Mouse (Mus musculus) right cerebral cortex, postnatal 14 days (tissue): ENCODE data around the gene Adamtsl3.

Source experiments
- DNase-seq: peaks from one replicate; pipeline ENCODE4 v3.0.0; 2022

The Adamtsl3 gene

DNA sequence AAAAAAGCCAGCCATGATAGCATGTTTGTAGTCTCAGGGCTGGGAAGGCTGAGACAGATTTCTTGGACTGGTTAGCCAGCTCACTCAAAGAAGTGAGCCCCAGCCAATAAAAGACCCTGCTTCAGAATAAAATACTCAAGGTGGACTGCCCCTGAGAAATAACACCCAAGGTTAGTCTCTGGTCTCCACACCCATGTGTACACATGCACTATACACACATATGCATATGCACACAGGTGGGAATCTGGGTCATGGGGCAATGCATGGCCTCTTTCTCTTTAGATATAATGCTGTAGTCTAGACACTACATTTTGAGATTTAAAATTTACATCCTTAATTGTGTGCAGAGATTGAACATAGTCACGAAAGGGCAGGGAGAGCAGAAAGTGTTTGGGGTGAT is 88.8 kb downstream of the Adamtsl3 start:
- DNase-seq: no peak

GRCm38 (mm10) chr7:82425374-82425773 is 89.9 kb downstream of the Adamtsl3 start:
- no peak for DNase-seq

DNA sequence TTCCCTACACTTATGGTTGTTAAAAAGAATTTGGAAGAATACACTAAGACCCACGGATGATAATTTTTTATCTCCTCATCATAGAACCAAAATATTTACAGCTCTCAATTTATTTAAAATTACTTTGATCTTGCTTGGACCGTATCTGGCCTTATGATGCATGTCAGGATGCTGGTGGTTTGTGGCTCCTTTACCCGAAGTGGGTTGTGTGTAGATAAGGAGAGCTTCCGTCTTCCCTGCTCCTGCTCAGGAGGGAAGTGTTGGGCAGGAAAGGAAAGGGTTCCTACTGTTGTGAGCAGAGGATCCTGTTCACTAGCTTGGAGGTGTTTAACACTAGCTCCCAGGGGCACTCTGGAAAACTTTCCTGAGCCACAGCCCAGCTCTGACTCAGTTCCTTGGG is 94.0 kb downstream of the Adamtsl3 start:
- no peak for DNase-seq

DNA sequence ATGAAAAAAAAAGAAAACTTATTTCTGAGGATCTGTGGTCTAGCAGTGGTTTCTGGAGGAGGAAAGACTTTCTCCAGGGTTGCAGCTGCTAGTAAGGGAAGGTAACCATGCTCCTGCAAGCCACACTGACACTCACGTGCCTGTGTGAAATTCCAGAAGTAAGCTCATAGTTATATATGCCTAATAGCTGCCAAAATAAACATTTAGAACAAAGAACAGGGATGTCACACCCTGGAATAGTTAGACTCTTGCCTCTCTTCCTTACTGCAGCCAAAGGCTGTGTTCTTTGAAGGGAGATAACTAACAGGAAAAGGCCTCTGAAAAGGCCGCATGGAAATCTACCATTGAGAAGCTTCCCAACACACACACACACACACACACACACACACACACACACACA is 96.1 kb downstream of the Adamtsl3 start:
- DNase-seq: no peak

GRCm38 (mm10) chr7:82433226-82433625 is 97.7 kb downstream of the Adamtsl3 start:
- no peak for DNase-seq

DNA sequence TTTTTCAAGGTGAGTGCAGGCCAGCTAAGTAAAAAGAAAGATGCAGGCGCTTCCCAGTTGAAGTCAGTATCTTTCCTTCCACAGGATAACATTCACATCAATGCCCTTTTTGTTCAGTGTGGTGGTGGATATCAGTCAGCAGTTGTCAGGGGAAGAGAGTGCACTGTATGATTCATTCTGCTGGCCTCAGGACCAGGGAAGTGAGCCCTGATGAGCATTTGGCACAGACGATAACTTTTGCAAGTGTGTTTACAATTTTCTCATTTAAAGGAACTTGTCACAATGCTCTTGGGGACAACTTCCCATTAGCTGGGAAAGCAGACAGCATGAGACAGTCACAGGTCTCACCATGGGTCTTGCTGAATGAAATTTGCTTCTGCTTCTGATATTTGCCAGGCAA is 122.9 kb downstream of the Adamtsl3 start:
- DNase-seq: no peak

GRCm38 (mm10) chr7:82462921-82463523 is 127.5 kb downstream of the Adamtsl3 start:
- DNase-seq: no peak

- no peak for DNase-seq
These were observed 128.9 kb downstream of the Adamtsl3 start for GRCm38 (mm10) chr7:82464364-82464763.

- DNase-seq: no peak
These were observed 129.9 kb downstream of the Adamtsl3 start for GRCm38 (mm10) chr7:82465437-82465836.

DNA sequence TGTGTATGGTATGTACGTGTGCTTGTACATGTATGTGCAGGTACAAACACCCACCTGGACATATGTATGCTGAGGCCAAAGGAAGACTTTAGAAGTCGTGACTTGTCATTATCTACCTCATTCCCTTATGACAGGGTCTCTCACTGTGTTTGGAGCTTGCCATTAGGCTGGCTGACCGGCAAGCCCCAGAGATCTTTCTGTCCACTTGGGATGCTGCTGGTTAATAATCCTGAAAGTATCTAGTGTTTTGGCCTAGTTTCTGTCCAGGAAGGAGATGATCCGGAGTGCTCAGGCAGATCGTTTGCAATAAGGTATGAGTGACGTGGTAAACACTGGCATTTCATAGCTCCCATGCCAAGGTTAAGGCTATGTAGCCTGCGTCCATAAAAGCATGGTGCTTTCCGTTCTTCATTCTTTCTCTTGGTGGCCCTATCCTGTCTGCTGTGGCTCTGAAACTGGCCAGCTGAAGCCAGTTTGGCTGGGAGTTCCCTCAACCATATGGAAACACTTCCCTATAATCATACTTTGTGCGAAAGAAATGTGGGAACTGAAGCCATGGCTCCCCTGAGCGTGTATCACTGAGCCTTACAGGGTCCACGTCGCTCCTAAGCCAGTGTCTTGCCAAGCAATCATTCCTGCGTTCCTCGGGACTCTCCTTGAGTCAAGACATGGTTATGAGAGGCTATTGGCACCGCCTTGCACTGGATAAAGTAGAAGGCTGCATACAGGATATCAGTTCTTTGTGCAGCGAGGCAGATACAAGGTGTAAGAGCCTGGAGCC is 141.1 kb downstream of the Adamtsl3 start:
- DNase-seq: no peak

DNA sequence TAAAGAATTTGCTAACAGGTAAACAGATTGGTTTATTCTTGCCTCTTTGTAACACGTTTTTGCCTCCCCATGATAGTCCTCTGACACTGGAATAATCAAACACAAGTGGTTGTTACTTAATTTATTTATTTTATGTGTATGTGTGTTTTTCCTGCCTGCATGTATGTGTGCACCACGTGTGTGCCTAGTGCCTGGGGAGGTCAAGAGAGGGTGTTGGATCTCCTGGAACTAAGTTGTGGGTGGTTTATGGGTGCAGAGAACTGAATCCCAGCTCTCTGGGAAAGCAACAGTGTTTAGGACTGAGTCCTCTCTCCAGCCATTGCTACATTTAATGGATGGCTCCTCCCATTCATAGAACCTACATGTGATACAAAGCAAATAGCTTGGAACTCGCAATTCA is 143.0 kb downstream of the Adamtsl3 start:
- DNase-seq: no peak

GRCm38 (mm10) chr7:82478861-82479755 is 143.6 kb downstream of the Adamtsl3 start:
- DNase-seq: no peak

GRCm38 (mm10) chr7:82483426-82483825 is 147.9 kb downstream of the Adamtsl3 start:
- DNase-seq: no peak

GRCm38 (mm10) chr7:82484834-82485233 is 149.3 kb downstream of the Adamtsl3 start:
- no peak for DNase-seq

- no peak for DNase-seq
These were observed 150.0 kb downstream of the Adamtsl3 start for GRCm38 (mm10) chr7:82485344-82485954.

GRCm38 (mm10) chr7:82491018-82491417 is 155.5 kb downstream of the Adamtsl3 start:
- DNase-seq: no peak

- no peak for DNase-seq
These were observed 157.4 kb downstream of the Adamtsl3 start for GRCm38 (mm10) chr7:82492881-82493280.

DNA sequence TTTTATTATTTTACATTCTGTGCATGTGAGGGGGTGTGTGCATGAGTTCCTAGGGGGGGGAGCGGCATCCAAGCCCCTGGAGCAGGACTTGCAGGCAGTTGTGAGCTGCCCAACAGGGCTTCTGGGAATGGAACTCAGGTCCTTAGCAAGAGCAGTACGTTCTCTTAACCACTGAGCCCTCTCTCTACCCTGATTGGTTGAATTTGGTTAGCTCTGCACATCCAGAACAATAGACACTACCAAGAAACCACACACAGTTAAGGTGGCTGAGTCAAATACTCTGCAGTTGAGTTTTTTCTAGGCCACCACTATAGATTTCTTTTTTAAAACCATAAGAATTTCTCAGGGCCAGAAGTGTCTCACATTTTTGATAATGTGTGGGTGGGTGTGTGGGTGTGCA is 158.7 kb downstream of the Adamtsl3 start:
- no peak for DNase-seq

- no peak for DNase-seq
These were observed 161.6 kb downstream of the Adamtsl3 start for GRCm38 (mm10) chr7:82497064-82497463.

GRCm38 (mm10) chr7:82501306-82501705 is 165.8 kb downstream of the Adamtsl3 start:
- DNase-seq: peak; percentile 22

- DNase-seq: no peak
These were observed 167.0 kb downstream of the Adamtsl3 start for GRCm38 (mm10) chr7:82502511-82502910.

- DNase-seq: peak; percentile 65
These were observed 168.6 kb downstream of the Adamtsl3 start for GRCm38 (mm10) chr7:82504101-82504500.

DNA sequence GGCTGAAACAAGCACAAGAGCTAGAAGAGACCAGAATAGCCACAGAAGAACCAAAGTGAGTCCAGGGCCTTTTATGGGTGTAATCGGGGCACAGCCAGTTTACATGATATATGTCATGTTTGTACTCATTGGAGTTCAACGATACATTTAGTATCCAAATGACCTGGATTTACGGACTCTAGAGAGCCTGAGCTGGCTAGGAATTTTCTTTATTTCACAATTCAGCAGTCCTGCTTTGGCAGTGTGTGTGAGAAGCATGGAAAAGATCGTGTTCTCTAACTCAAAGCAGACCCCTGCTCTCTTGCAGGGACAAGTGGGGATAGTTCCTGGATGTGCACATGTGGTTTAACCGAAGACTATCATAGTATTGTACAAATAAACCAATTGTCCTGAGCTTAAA is 195.1 kb downstream of the Adamtsl3 start:
- no peak for DNase-seq
